Mouse (Mus musculus) MEL (cell line): ENCODE results near the gene Thoc5. TPM values are rescaled to one million over a fixed set of nuclear protein-coding genes. Genes with fewer than 3 reads are reported as not detected.

Experiments
- DNase-seq: peaks from one replicate; pipeline ENCODE4 v3.0.0; 2011; ENCODE audit warnings: low read depth, low spot score
- H3K27ac ChIP-seq: 2 replicates; pipeline ENCODE4 v1.5.1; 2012; ENCODE audit warnings: low read depth, mild to moderate bottlenecking, control low read depth, low read length, moderate library complexity; ENCODE audit not compliant: control insufficient read depth
- H3K27me3 ChIP-seq, 2 experiments: fragments of 150-350 bp in 1 of 2; sonication (generic) in 1 of 2; 2 replicates each; pipeline ENCODE4 v1.6.1; 2012; ENCODE audit warnings: low read length in 2 of 2, mild to moderate bottlenecking in 2 of 2, improper control_type of control experiment in 1 of 2, moderate library complexity in 1 of 2; ENCODE audit not compliant: insufficient read depth in 2 of 2, control insufficient read depth in 1 of 2
- H3K36me3 ChIP-seq, 2 experiments: 2 replicates each; pipeline ENCODE4 v1.6.1; 2012 to 2014; ENCODE audit warnings: low read length in 2 of 2, improper control_type of control experiment in 1 of 2, inconsistent platforms in 1 of 2, mild to moderate bottlenecking in 1 of 2; ENCODE audit not compliant: insufficient read depth in 2 of 2, control insufficient read depth in 1 of 2
- H3K4me1 ChIP-seq, 2 experiments: fragments of 150-350 bp in 1 of 2; sonication (generic) in 1 of 2; 2 replicates each; pipeline ENCODE4 v1.6.1; 2012; ENCODE audit warnings: low read length in 2 of 2, improper control_type of control experiment in 1 of 2, mild to moderate bottlenecking in 1 of 2; ENCODE audit not compliant: insufficient read depth in 2 of 2, control insufficient read depth in 1 of 2
- H3K4me3 ChIP-seq, 2 experiments: fragments of 150-350 bp in 1 of 2; sonication (generic) in 1 of 2; 2 replicates each; pipeline ENCODE4 v1.5.1; 2012; ENCODE audit warnings: low read depth in 2 of 2, low read length in 2 of 2, mild to moderate bottlenecking in 2 of 2, moderate library complexity in 2 of 2, control low read depth in 1 of 2, improper control_type of control experiment in 1 of 2; ENCODE audit not compliant: control insufficient read depth in 1 of 2, insufficient read depth in 1 of 2
- H3K79me2 ChIP-seq: 2 replicates; pipeline ENCODE4 v1.6.1; 2012; ENCODE audit warnings: mild to moderate bottlenecking, low read length, moderate library complexity; ENCODE audit not compliant: control insufficient read depth, poor library complexity, insufficient read depth
- H3K9ac ChIP-seq: 2 replicates; pipeline ENCODE4 v1.6.1; 2012; ENCODE audit warnings: low read depth, mild to moderate bottlenecking, control low read depth, low read length, moderate library complexity; ENCODE audit not compliant: control insufficient read depth, poor library complexity, severe bottlenecking
- H3K9me3 ChIP-seq: fragments of 150-350 bp; sonication (generic); replicated peaks from 2 replicates; pipeline ENCODE4 v1.6.1; 2012; ENCODE audit warnings: mild to moderate bottlenecking, low read length, improper control_type of control experiment, moderate library complexity; ENCODE audit not compliant: insufficient read depth
- BHLHE40 ChIP-seq: IDR thresholded peaks from 2 replicates; pipeline ENCODE4 v1.6.1; 2012; ENCODE audit warnings: low read depth, mild to moderate bottlenecking, inconsistent platforms, low read length, improper control_type of control experiment, borderline replicate concordance
- CHD1 ChIP-seq: IDR thresholded peaks from 2 replicates; pipeline ENCODE4 v1.6.1; 2012; ENCODE audit warnings: low read depth, mild to moderate bottlenecking, inconsistent platforms, low read length, improper control_type of control experiment
- E2F4 ChIP-seq: IDR thresholded peaks from 2 replicates; pipeline ENCODE4 v1.6.1; 2011; ENCODE audit warnings: low read depth, low read length, improper control_type of control experiment, borderline replicate concordance
- EP300 ChIP-seq, 2 experiments: IDR thresholded peaks; 2 replicates each; pipeline ENCODE4 v1.6.1; 2011; ENCODE audit warnings: improper control_type of control experiment in 2 of 2, low read length in 2 of 2, low read depth in 1 of 2, mild to moderate bottlenecking in 1 of 2
- ETS1 ChIP-seq: IDR thresholded peaks from 2 replicates; pipeline ENCODE4 v1.6.1; 2012; ENCODE audit warnings: low read depth, mild to moderate bottlenecking, inconsistent platforms, low read length, improper control_type of control experiment, moderate library complexity
- GATA1 ChIP-seq: IDR thresholded peaks from 2 replicates; pipeline ENCODE4 v1.6.1; 2011; ENCODE audit warnings: low read depth, low read length, improper control_type of control experiment
- HCFC1 ChIP-seq: IDR thresholded peaks from 2 replicates; pipeline ENCODE4 v1.6.1; 2012; ENCODE audit warnings: low read depth, mild to moderate bottlenecking, inconsistent platforms, low read length, improper control_type of control experiment, moderate library complexity
- KAT2A ChIP-seq: conservative IDR thresholded peaks from 2 replicates; pipeline ENCODE4 v1.6.1; 2012; ENCODE audit warnings: low read depth, low read length, improper control_type of control experiment, inconsistent platforms
- MAX ChIP-seq: IDR thresholded peaks from 2 replicates; pipeline ENCODE4 v1.6.1; 2011; ENCODE audit warnings: low read length, improper control_type of control experiment
- MAZ ChIP-seq: IDR thresholded peaks from 2 replicates; pipeline ENCODE4 v1.6.1; 2012; ENCODE audit warnings: low read depth, mild to moderate bottlenecking, inconsistent platforms, low read length, improper control_type of control experiment
- MXI1 ChIP-seq: IDR thresholded peaks from 2 replicates; pipeline ENCODE4 v1.6.1; 2011; ENCODE audit warnings: mild to moderate bottlenecking, low read depth, low read length, improper control_type of control experiment
- MYB ChIP-seq: IDR thresholded peaks from 2 replicates; pipeline ENCODE4 v1.6.1; 2011; ENCODE audit warnings: mild to moderate bottlenecking, low read depth, low read length, improper control_type of control experiment
- MYC ChIP-seq: IDR thresholded peaks from 2 replicates; pipeline ENCODE4 v1.6.1; 2011; ENCODE audit warnings: low read depth, mild to moderate bottlenecking, low read length, improper control_type of control experiment, moderate library complexity
- POLR2A ChIP-seq, 2 experiments: IDR thresholded peaks; 2 replicates each; pipeline ENCODE4 v1.6.1; 2011 to 2012; ENCODE audit warnings: low read length in 2 of 2, mild to moderate bottlenecking in 2 of 2, control low read depth in 1 of 2, improper control_type of control experiment in 1 of 2, low read depth in 1 of 2, moderate library complexity in 1 of 2; ENCODE audit not compliant: control insufficient read depth in 1 of 2, insufficient read depth in 1 of 2, poor library complexity in 1 of 2
- RAD21 ChIP-seq: IDR thresholded peaks from 2 replicates; pipeline ENCODE4 v1.6.1; 2011; ENCODE audit warnings: mild to moderate bottlenecking, low read depth, low read length, improper control_type of control experiment
- RCOR1 ChIP-seq: IDR thresholded peaks from 2 replicates; pipeline ENCODE4 v1.6.1; 2012; ENCODE audit warnings: low read depth, mild to moderate bottlenecking, inconsistent platforms, low read length, improper control_type of control experiment
- SIN3A ChIP-seq: IDR thresholded peaks from 2 replicates; pipeline ENCODE4 v1.6.1; 2012; ENCODE audit warnings: low read length, improper control_type of control experiment, inconsistent platforms
- TAL1 ChIP-seq: IDR thresholded peaks from 2 replicates; pipeline ENCODE4 v1.6.1; 2012; ENCODE audit warnings: mild to moderate bottlenecking, inconsistent platforms, low read length, moderate library complexity, mixed read lengths
- TBP ChIP-seq: IDR thresholded peaks from 2 replicates; pipeline ENCODE4 v1.8.0; 2011; ENCODE audit warnings: low read depth, low read length, improper control_type of control experiment
- TCF12 ChIP-seq: IDR thresholded peaks from 2 replicates; pipeline ENCODE4 v1.6.1; 2014; ENCODE audit warnings: low read depth, mild to moderate bottlenecking, inconsistent platforms, low read length, improper control_type of control experiment, moderate library complexity
- UBTF ChIP-seq: IDR thresholded peaks from 2 replicates; pipeline ENCODE4 v1.6.1; 2012; ENCODE audit warnings: low read depth, mild to moderate bottlenecking, inconsistent platforms, low read length, improper control_type of control experiment, moderate library complexity, borderline replicate concordance; ENCODE audit not compliant: insufficient read depth
- USF2 ChIP-seq, 2 experiments: IDR thresholded peaks; 2 replicates each; pipeline ENCODE4 v1.6.1; 2011 to 2012; ENCODE audit warnings: improper control_type of control experiment in 2 of 2, low read length in 2 of 2, borderline replicate concordance in 1 of 2, inconsistent platforms in 1 of 2, low read depth in 1 of 2, mild to moderate bottlenecking in 1 of 2; ENCODE audit not compliant: insufficient read depth in 1 of 2
- ZKSCAN1 ChIP-seq: IDR thresholded peaks from 2 replicates; pipeline ENCODE4 v1.6.1; 2012; ENCODE audit warnings: low read depth, mild to moderate bottlenecking, inconsistent platforms, low read length, improper control_type of control experiment, moderate library complexity
- ZNF384 ChIP-seq: IDR thresholded peaks from 2 replicates; pipeline ENCODE4 v1.6.1; 2012; ENCODE audit warnings: low read depth, mild to moderate bottlenecking, inconsistent platforms, low read length, improper control_type of control experiment
- polyA plus RNA-seq, 2 experiments: library from polyadenylated mRNA; stranded (reverse) in 1 of 2; unstranded in 1 of 2; fragments of >175 nt in 1 of 2; fragments of >200 nt in 1 of 2; gene quantifications; 2 replicates each; pipeline versions ENCODE4 v1.2.1 to v1.2.4; 2012; ENCODE audit warnings: low replicate concordance in 2 of 2, low read depth in 1 of 2; ENCODE audit not compliant: insufficient read length in 2 of 2, insufficient read depth in 1 of 2, missing spikeins in 1 of 2
- total RNA-seq: library from RNA; depleted of rRNA; stranded (reverse); fragments of 300-350 nt; gene quantifications from 2 replicates; pipeline ENCODE4 v1.2.3, GENCODE M21; 2012

Gene Thoc5
- total and polyA plus RNA-seq, 3 experiments, result 69.1 to 80.4 (median 72.0) TPM

- DNase-seq, result no peak
- Histone ChIP-seq H3K79me2 (no peaks in the 10 kb centered on the region), H3K27me3 (no peaks in the 10 kb centered on the region), H3K36me3 (peaks cover 0 to 16% of the 10 kb centered on the region in 2 experiments; a peak in 2 of 4 replicates), H3K27ac (no peak overlapping the region), H3K9ac (no peak overlapping the region), H3K4me1 (peaks cover 14 to 20% of the 10 kb centered on the region in 2 experiments), H3K9me3 (no peaks in the 10 kb centered on the region), H3K4me3 (no peak overlapping the region)
- TF ChIP-seq MAX, result 0 out of 2 replicates have a peak, but pooled peaks have one; percentile 15
- TF ChIP-seq KAT2A, result no peak
- no peak for TF ChIP-seq CHD1
These were observed 71.2 kb downstream of the Thoc5 start for GRCm38 (mm10) chr11:4966325-4966724.

GRCm38 (mm10) chr11:4966888-4967287, 71.8 kb downstream of the Thoc5 start:
- peaks cover 14 to 20% of the 10 kb centered on the region in 2 experiments for H3K4me1 ChIP-seq
- H3K36me3 ChIP-seq, result peaks cover 0 to 16% of the 10 kb centered on the region in 2 experiments; a peak in 2 of 4 replicates
- TF ChIP-seq KAT2A (no peak), TCF12 (0 out of 2 replicates have a peak, but pooled peaks have one; percentile 15), TAL1 (peak; percentile 43)
- H3K79me2 ChIP-seq, result no peaks in the 10 kb centered on the region
- H3K27me3 ChIP-seq, result no peaks in the 10 kb centered on the region
- DNase-seq, result peak; percentile 59
- no peak overlapping the region for H3K4me3 ChIP-seq
- H3K9me3 ChIP-seq, result no peaks in the 10 kb centered on the region
- no peak overlapping the region; the same call in 1 of the 2 replicates for H3K9ac ChIP-seq
- peak overlapping the region; percentile 79 for H3K27ac ChIP-seq

GRCm38 (mm10) chr11:4967549-4967948, 72.4 kb downstream of the Thoc5 start:
- Histone ChIP-seq H3K9ac (peak overlapping the region; percentile 51), H3K27ac (peak overlapping the region; percentile 86), H3K27me3 (no peaks in the 10 kb centered on the region), H3K9me3 (no peaks in the 10 kb centered on the region), H3K79me2 (no peaks in the 10 kb centered on the region), H3K36me3 (peaks cover 0 to 19% of the 10 kb centered on the region in 2 experiments; a peak in 2 of 4 replicates), H3K4me3 (no peak overlapping the region), H3K4me1 (peaks cover 15 to 23% of the 10 kb centered on the region in 2 experiments)
- peak; percentile 88 for DNase-seq
- TF ChIP-seq MXI1 (peak; percentile 91), CHD1 (no peak), GATA1 (peak; percentile 97), POLR2A (IDR thresholded peaks at IDR 0.05; ENCODE audit: control insufficient read depth in 1 of 2, insufficient read depth in 1 of 2, low read depth in 1 of 2, low read length in 2 of 2, poor library complexity in 1 of 2) (0 out of 4 replicates have a peak, but pooled peaks of 1 of the 2 experiments have one; percentile 39), TCF12 (peak; percentile 95), MYB (peak; percentile 77), ZNF384 (no peak), ETS1 (peak; percentile 78), UBTF (no peak), HCFC1 (peak; percentile 61), TAL1 (peak; percentile 96), RCOR1 (peak; percentile 71), EP300 (IDR thresholded peaks at IDR 0.05; ENCODE audit: low read depth in 1 of 2, low read length in 2 of 2) (peak; percentile 90 to 94), USF2 (IDR thresholded peaks at IDR 0.05; ENCODE audit: borderline replicate concordance in 1 of 2, insufficient read depth in 1 of 2, low read depth in 1 of 2, low read length in 2 of 2) (peak; percentile 65 to 82), MAX (peak; percentile 94), SIN3A (peak; percentile 88), E2F4 (no peak), ZKSCAN1 (no peak), TBP (peak; percentile 72; the same call in 1 of the 2 replicates), MYC (peak; percentile 89), BHLHE40 (peak; percentile 87), MAZ (peak; percentile 59; the same call in 1 of the 2 replicates), RAD21 (no peak)
